Mouse (Mus musculus): ENCODE results near the gene Zfp39. TPM values are rescaled to one million over a fixed set of nuclear protein-coding genes. Genes with fewer than 3 reads are reported as not detected.
"Not testable (repeated sequence)": the region's sequence is repeated elsewhere in the genome, so short reads cannot be mapped to it uniquely, and the experiment has no call there.

Zfp39 gene
- polyA plus RNA-seq, 1 experiment from 2014 or later = 6.9 TPM

- WGBS = 77% methylated on average over 6 of the region's 6 CpGs
- Histone ChIP-seq H3K9ac (peak overlapping the region; percentile 80; the same call in 1 of the 2 replicates), H3K4me2 (peak overlapping the region; percentile 82), H3K4me1 (peaks cover 12% of the 10 kb centered on the region), H3K4me3 (peak overlapping the region; percentile 75), H3K36me3 (peaks cover 28% of the 10 kb centered on the region), H3K9me3 (no peaks in the 10 kb centered on the region), H3K27ac (0 out of 2 replicates have a peak overlapping the region, but pooled peaks have one; percentile 8), H3K27me3 (no peaks in the 10 kb centered on the region)
- ATAC-seq (ENCODE audit: insufficient number of reproducible peaks, insufficient read depth, low FRiP score, low TSS enrichment, low read depth) = no peak
Observed at GRCm38 (mm10) chr11:58867954-58868330, 36.1 kb downstream of the Zfp39 start.

- peaks cover 12% of the 10 kb centered on the region for H3K4me1 ChIP-seq
- peak within 1 kb of the TSS; percentile 80 for H3K9ac ChIP-seq
- H3K36me3 ChIP-seq = peaks cover 27% of the 10 kb centered on the region
- no peaks in the 10 kb centered on the region for H3K9me3 ChIP-seq
- peak within 1 kb of the TSS; percentile 82 for H3K4me2 ChIP-seq
- peak; percentile 86 for ATAC-seq (ENCODE audit: insufficient number of reproducible peaks, insufficient read depth, low FRiP score, low TSS enrichment, low read depth)
- peak within 1 kb of the TSS; percentile 75 for H3K4me3 ChIP-seq
- peak within 1 kb of the TSS; percentile 83 for H3K27ac ChIP-seq
- 5% methylated on average over 37 of the region's 37 CpGs for WGBS
- no peaks in the 10 kb centered on the region for H3K27me3 ChIP-seq
Observed at GRCm38 (mm10) chr11:58867039-58867953, 36.7 kb downstream of the Zfp39 start, which contains the start of gene 2810021J22Rik. TSS of gene 2810021J22Rik (plus strand) at chr11:58867216.

GRCm38 (mm10) chr11:58860744-58861143 lies 43.3 kb downstream of the Zfp39 start:
- WGBS = 94% methylated on average over 8 of the region's 8 CpGs
- Histone ChIP-seq H3K4me3 (no peak overlapping the region), H3K27ac (no peak overlapping the region), H3K9ac (no peak overlapping the region), H3K9me3 (peaks cover 21% of the 10 kb centered on the region), H3K4me2 (no peak overlapping the region), H3K4me1 (no peaks in the 10 kb centered on the region), H3K27me3 (no peaks in the 10 kb centered on the region), H3K36me3 (peaks cover 54% of the 10 kb centered on the region)
- ATAC-seq (ENCODE audit: insufficient number of reproducible peaks, insufficient read depth, low FRiP score, low TSS enrichment, low read depth) = no peak

- Histone ChIP-seq H3K4me1 (peaks cover 6% of the 10 kb centered on the region), H3K9ac (no peak overlapping the region), H3K27ac (no peak overlapping the region), H3K36me3 (peaks cover 49% of the 10 kb centered on the region), H3K4me2 (no peak overlapping the region), H3K4me3 (no peak overlapping the region), H3K27me3 (no peaks in the 10 kb centered on the region), H3K9me3 (no peaks in the 10 kb centered on the region)
- no peak for ATAC-seq (ENCODE audit: insufficient number of reproducible peaks, insufficient read depth, low FRiP score, low TSS enrichment, low read depth)
- WGBS = 75% methylated on average over 2 of the region's 2 CpGs
Observed at GRCm38 (mm10) chr11:58849731-58850130, 54.3 kb downstream of the Zfp39 start.

- peaks cover 33% of the 10 kb centered on the region for H3K36me3 ChIP-seq
- WGBS = 37% methylated on average over 9 of the region's 9 CpGs
Observed at GRCm38 (mm10) chr11:58847636-58848035, 56.4 kb downstream of the Zfp39 start.

GRCm38 (mm10) chr11:58846919-58847461 lies 57.0 kb downstream of the Zfp39 start, which contains the start of gene Gm12258:
TSS of gene Gm12258 (plus strand) at chr11:58847158.
- peak within 1 kb of the TSS; percentile 86 for H3K9ac ChIP-seq

More at GRCm38 (mm10) chr11:58847636-58848035, 56.4 kb downstream of the Zfp39 start:
- Histone ChIP-seq H3K9me3 (no peaks in the 10 kb centered on the region), H3K4me3 (peak overlapping the region; percentile 83), H3K27me3 (no peaks in the 10 kb centered on the region), H3K27ac (no peak overlapping the region), H3K4me1 (peaks cover 6% of the 10 kb centered on the region), H3K9ac (peak overlapping the region; percentile 86), H3K4me2 (peak overlapping the region; percentile 82)
- no peak for ATAC-seq (ENCODE audit: insufficient number of reproducible peaks, insufficient read depth, low FRiP score, low TSS enrichment, low read depth)

GRCm38 (mm10) chr11:58838951-58839350 lies 65.1 kb downstream of the Zfp39 start, which contains the start of gene Olfr311:
TSS of gene Olfr311 (plus strand) at chr11:58839251.
- H3K36me3 ChIP-seq; ATAC-seq (ENCODE audit: insufficient number of reproducible peaks, insufficient read depth, low FRiP score, low TSS enrichment, low read depth); H3K4me1 ChIP-seq; H3K9me3 ChIP-seq; H3K4me3 ChIP-seq; H3K27ac ChIP-seq; H3K27me3 ChIP-seq; H3K9ac ChIP-seq; H3K4me2 ChIP-seq: not testable (repeated sequence)

More at GRCm38 (mm10) chr11:58846919-58847461, 57.0 kb downstream of the Zfp39 start, which contains the start of gene Gm12258:
- peak within 1 kb of the TSS; percentile 69 for H3K27ac ChIP-seq
- peak within 1 kb of the TSS; percentile 82 for H3K4me2 ChIP-seq
- peak; percentile 99 for ATAC-seq (ENCODE audit: insufficient number of reproducible peaks, insufficient read depth, low FRiP score, low TSS enrichment, low read depth)
- H3K27me3 ChIP-seq = no peaks in the 10 kb centered on the region
- peaks cover 27% of the 10 kb centered on the region for H3K36me3 ChIP-seq
- H3K4me1 ChIP-seq = peaks cover 6% of the 10 kb centered on the region
- under 1% methylated on average over 24 of the region's 24 CpGs for WGBS
- peak within 1 kb of the TSS; percentile 83 for H3K4me3 ChIP-seq
- H3K9me3 ChIP-seq = no peaks in the 10 kb centered on the region

Other genes with a start within 250 kb of the Zfp39 start
- not detected in 2 replicates for gene Olfr322, start 245.4 kb downstream of the Zfp39 start, polyA plus RNA-seq (2015; fragmentation: Nextera tagmentation; extraction: Ambion mirVana)
- gene Olfr320, start 223.1 kb downstream of the Zfp39 start, polyA plus RNA-seq (2015; fragmentation: Nextera tagmentation; extraction: Ambion mirVana) = not detected in 2 replicates
- not detected in 2 replicates for gene Olfr319, start 205.1 kb downstream of the Zfp39 start, polyA plus RNA-seq (2015; fragmentation: Nextera tagmentation; extraction: Ambion mirVana)
- gene Olfr318, start 180.2 kb downstream of the Zfp39 start, polyA plus RNA-seq (2015; fragmentation: Nextera tagmentation; extraction: Ambion mirVana) = not detected in 2 replicates
- not detected in 2 replicates for gene Olfr317, start 165.0 kb downstream of the Zfp39 start, polyA plus RNA-seq (2015; fragmentation: Nextera tagmentation; extraction: Ambion mirVana)
- not detected in 2 replicates for gene Olfr316, start 151.5 kb downstream of the Zfp39 start, polyA plus RNA-seq (2015; fragmentation: Nextera tagmentation; extraction: Ambion mirVana)
- gene Olfr315, start 131.0 kb downstream of the Zfp39 start, polyA plus RNA-seq (2015; fragmentation: Nextera tagmentation; extraction: Ambion mirVana) = not detected in 2 replicates
- not detected in 2 replicates for gene Olfr314, start 121.3 kb downstream of the Zfp39 start, polyA plus RNA-seq (2015; fragmentation: Nextera tagmentation; extraction: Ambion mirVana)
- gene Fam183b, start 102.3 kb downstream of the Zfp39 start, polyA plus RNA-seq (2015; fragmentation: Nextera tagmentation; extraction: Ambion mirVana) = 0.69 TPM in 1 of 2 replicates, not detected in the other
- gene Olfr313, start 89.2 kb downstream of the Zfp39 start, polyA plus RNA-seq (2015; fragmentation: Nextera tagmentation; extraction: Ambion mirVana) = not detected in 2 replicates
- not detected in 2 replicates for gene Olfr312, start 75.0 kb downstream of the Zfp39 start, polyA plus RNA-seq (2015; fragmentation: Nextera tagmentation; extraction: Ambion mirVana)
- not detected in 2 replicates for gene Olfr311, start 65.0 kb downstream of the Zfp39 start, polyA plus RNA-seq (2015; fragmentation: Nextera tagmentation; extraction: Ambion mirVana)
- gene Gm12258, start 57.1 kb downstream of the Zfp39 start, polyA plus RNA-seq (2015; fragmentation: Nextera tagmentation; extraction: Ambion mirVana) = 10.8 and 12.3 TPM in 2 replicates
- gene 2810021J22Rik, start 37.0 kb downstream of the Zfp39 start, polyA plus RNA-seq (2015; fragmentation: Nextera tagmentation; extraction: Ambion mirVana) = 8.8 and 10.3 TPM in 2 replicates
- 0.14 TPM in 1 of 2 replicates, not detected in the other for gene Btnl10, start 13.7 kb upstream of the Zfp39 start, polyA plus RNA-seq (2015; fragmentation: Nextera tagmentation; extraction: Ambion mirVana)
- 254 and 255 TPM in 2 replicates for gene Rnf187, start 34.7 kb upstream of the Zfp39 start, polyA plus RNA-seq (2015; fragmentation: Nextera tagmentation; extraction: Ambion mirVana)
- 45.4 and 46.9 TPM in 2 replicates for gene Hist3h2ba, start 44.7 kb upstream of the Zfp39 start, polyA plus RNA-seq (2015; fragmentation: Nextera tagmentation; extraction: Ambion mirVana)
- gene Hist3h2a, start 50.5 kb upstream of the Zfp39 start, polyA plus RNA-seq (2015; fragmentation: Nextera tagmentation; extraction: Ambion mirVana) = 34.0 and 34.3 TPM in 2 replicates
- 0.25 and 0.55 TPM in 2 replicates for gene Trim17, start 50.5 kb upstream of the Zfp39 start, polyA plus RNA-seq (2015; fragmentation: Nextera tagmentation; extraction: Ambion mirVana)
- 21.7 and 23.5 TPM in 2 replicates for gene Trim11, start 73.9 kb upstream of the Zfp39 start, polyA plus RNA-seq (2015; fragmentation: Nextera tagmentation; extraction: Ambion mirVana)
- gene Obscn, start 232.2 kb upstream of the Zfp39 start, polyA plus RNA-seq (2015; fragmentation: Nextera tagmentation; extraction: Ambion mirVana) = 0.32 and 0.42 TPM in 2 replicates

Data from embryonic facial prominence, embryonic 13.5 days (tissue).